Mouse (Mus musculus) ES-E14 (cell line): ENCODE measurements around the gene Rd3l.

Experiments
- CHD2 ChIP-seq: IDR thresholded peaks from 2 replicates; pipeline ENCODE4 v1.6.1; 2014; ENCODE audit warnings: mild to moderate bottlenecking, low read depth, low read length, inconsistent platforms
- MAFK ChIP-seq: IDR thresholded peaks from 2 replicates; pipeline ENCODE4 v1.6.1; 2014; ENCODE audit warnings: mild to moderate bottlenecking, low read depth, low read length, inconsistent platforms; ENCODE audit not compliant: insufficient read depth

GRCm38 (mm10) chr12:111956173-111956572, 24.9 kb downstream of the Rd3l start:
- TF ChIP-seq MAFK (no peak), CHD2 (no peak)
